Mouse (Mus musculus): Measurements from ENCODE around the gene Scly.

GRCm38 (mm10) chr1:91299026-91299706, 1.0 kb downstream of the Scly start:
- TF ChIP-seq CTCF (IDR thresholded peaks at IDR 0.05; ENCODE audit: low read depth, low read length) (no peak), GATA1 (IDR thresholded peaks at IDR 0.05; ENCODE audit: borderline replicate concordance, low read length) (no peak)
